Mouse (Mus musculus) liver, adult 2 months (tissue): Measurements from ENCODE around the gene 4930407I10Rik. TPM values are rescaled to one million over a fixed set of nuclear protein-coding genes. Genes with fewer than 3 reads are reported as not detected.

ENCODE experiments used
- DNase-seq: peaks from one replicate; pipeline ENCODE4 v3.0.0-alpha.2; 2011; ENCODE audit warnings: low read depth, low spot score; ENCODE audit errors: extremely low read depth
- H3K27ac ChIP-seq: fragments of 200-500 bp; replicated peaks from 2 replicates; pipeline ENCODE4 v1.5.1; 2012; ENCODE audit warnings: low read depth, mild to moderate bottlenecking, control low read depth, inconsistent platforms, low read length; ENCODE audit not compliant: insufficient read depth
- H3K27me3 ChIP-seq: fragments of 200-500 bp; 2 replicates; pipeline ENCODE4 v1.6.1; 2012; ENCODE audit warnings: mild to moderate bottlenecking, moderate library complexity, low read length, inconsistent platforms; ENCODE audit not compliant: control insufficient read depth, insufficient read depth
- H3K36me3 ChIP-seq: fragments of 200-500 bp; 2 replicates; pipeline ENCODE4 v1.6.1; 2012; ENCODE audit warnings: low read length, inconsistent platforms; ENCODE audit not compliant: control insufficient read depth, insufficient read depth
- H3K4me1 ChIP-seq: fragments of 200-500 bp; 2 replicates; pipeline ENCODE4 v1.6.1; 2011; ENCODE audit warnings: low read length; ENCODE audit not compliant: control insufficient read depth, insufficient read depth
- H3K4me3 ChIP-seq: fragments of 200-500 bp; 2 replicates; pipeline ENCODE4 v1.5.1; 2011; ENCODE audit warnings: low read depth, mild to moderate bottlenecking, control low read depth, low read length, moderate library complexity; ENCODE audit not compliant: insufficient read depth
- H3K79me2 ChIP-seq: fragments of 200-500 bp; 2 replicates; pipeline ENCODE4 v1.6.1; 2012; ENCODE audit warnings: inconsistent platforms, mild to moderate bottlenecking, low read length, moderate library complexity; ENCODE audit not compliant: control insufficient read depth, insufficient read depth
- H3K9ac ChIP-seq: fragments of 200-500 bp; 2 replicates; pipeline ENCODE4 v1.6.1; 2012; ENCODE audit warnings: low read depth, mild to moderate bottlenecking, control low read depth, inconsistent platforms, low read length
- CTCF ChIP-seq: fragments of 200-500 bp; IDR thresholded peaks from 2 replicates; pipeline ENCODE4 v1.5.1; 2011; ENCODE audit warnings: low read depth, low read length, control low read depth
- POLR2A ChIP-seq: fragments of 200-500 bp; IDR thresholded peaks from 2 replicates; pipeline ENCODE4 v1.6.1; 2011; ENCODE audit warnings: low read length, control low read depth; ENCODE audit not compliant: insufficient read depth; ENCODE audit errors: extremely low read depth
- WGBS: fragments of 180-500 bp; shearing (Covaris S2); methylation state at CpG from one replicate; pipeline ENCODE4 v1.1.7; 2018; 5-methylcytosine and 5-hydroxymethylcytosine counted together
- polyA plus RNA-seq: library from polyadenylated mRNA; depleted of rRNA; stranded (reverse); fragments of >200 nt; gene quantifications from 2 replicates; pipeline ENCODE4 v1.2.3, GENCODE M21; 2012; rRNA removed
- total RNA-seq: library from RNA; depleted of rRNA; stranded (reverse); fragments of >200 nt; gene quantifications from 2 replicates; pipeline ENCODE4 v1.2.3, GENCODE M21; 2014; rRNA removed

Gene 4930407I10Rik
- total and polyA plus RNA-seq, 2 experiments = not detected

GRCm38 (mm10) chr15:82087266-82087665 is 28.3 kb downstream of the 4930407I10Rik start:
- TF ChIP-seq CTCF (no peak), POLR2A (no peak)
- Histone ChIP-seq H3K9ac (no peak overlapping the region), H3K36me3 (no peaks in the 10 kb centered on the region), H3K4me3 (no peak overlapping the region), H3K27me3 (no peaks in the 10 kb centered on the region), H3K27ac (no peak overlapping the region), H3K4me1 (no peaks in the 10 kb centered on the region), H3K79me2 (no peaks in the 10 kb centered on the region)
- 15% methylated on average over 10 of the region's 10 CpGs for WGBS
- DNase-seq = no peak

- Histone ChIP-seq H3K9ac (no peak overlapping the region), H3K4me3 (no peak overlapping the region), H3K4me1 (no peaks in the 10 kb centered on the region), H3K79me2 (no peaks in the 10 kb centered on the region), H3K36me3 (no peaks in the 10 kb centered on the region), H3K27ac (no peak overlapping the region), H3K27me3 (0 out of 2 replicates have a peak, but pooled peaks cover 2% of the 10 kb centered on the region)
- DNase-seq = no peak
- WGBS = 75% methylated on average over 7 of the region's 7 CpGs
- TF ChIP-seq POLR2A (no peak), CTCF (no peak)
Measured at GRCm38 (mm10) chr15:82091061-82091460, 32.1 kb downstream of the 4930407I10Rik start.

- TF ChIP-seq POLR2A (no peak), CTCF (peak; percentile 75)
- no peak for DNase-seq
- Histone ChIP-seq H3K79me2 (no peaks in the 10 kb centered on the region), H3K9ac (no peak overlapping the region), H3K27me3 (no peaks in the 10 kb centered on the region), H3K27ac (no peak overlapping the region), H3K36me3 (no peaks in the 10 kb centered on the region), H3K4me3 (no peak overlapping the region), H3K4me1 (no peaks in the 10 kb centered on the region)
- WGBS = 34% methylated on average over 8 of the region's 8 CpGs
Measured at GRCm38 (mm10) chr15:82106953-82107555, 48.1 kb downstream of the 4930407I10Rik start.

Other genes with a start within 250 kb of the 4930407I10Rik start
- 15.8 and 25.6 TPM in 2 replicates for gene Tob2, start 200.4 kb upstream of the 4930407I10Rik start, total RNA-seq
- 20.9 and 21.6 TPM in 2 replicates for gene Tob2, start 200.4 kb upstream of the 4930407I10Rik start, polyA plus RNA-seq
- gene Phf5a, start 187.2 kb upstream of the 4930407I10Rik start, total RNA-seq = 12.3 and 15.6 TPM in 2 replicates
- 27.5 and 28.7 TPM in 2 replicates for gene Phf5a, start 187.2 kb upstream of the 4930407I10Rik start, polyA plus RNA-seq
- 170 and 187 TPM in 2 replicates for gene Aco2, start 186.8 kb upstream of the 4930407I10Rik start, total RNA-seq
- gene Aco2, start 186.8 kb upstream of the 4930407I10Rik start, polyA plus RNA-seq = 127 TPM in 2 replicates
- gene Polr3h, start 132.9 kb upstream of the 4930407I10Rik start, total RNA-seq = 6.4 and 7.3 TPM in 2 replicates
- 6.8 and 8.3 TPM in 2 replicates for gene Polr3h, start 132.9 kb upstream of the 4930407I10Rik start, polyA plus RNA-seq
- 0.09 and 0.13 TPM in 2 replicates for gene Csdc2, start 122.4 kb upstream of the 4930407I10Rik start, total RNA-seq
- gene Csdc2, start 122.4 kb upstream of the 4930407I10Rik start, polyA plus RNA-seq = 0.35 and 0.80 TPM in 2 replicates
- gene Pmm1, start 98.2 kb upstream of the 4930407I10Rik start, total RNA-seq = 3.6 and 3.7 TPM in 2 replicates
- 4.9 and 6.8 TPM in 2 replicates for gene Pmm1, start 98.2 kb upstream of the 4930407I10Rik start, polyA plus RNA-seq
- not detected in 2 replicates for gene 1700029P11Rik, start 78.6 kb upstream of the 4930407I10Rik start, total RNA-seq
- gene 1700029P11Rik, start 78.6 kb upstream of the 4930407I10Rik start, polyA plus RNA-seq = not detected in 2 replicates
- 18.2 and 22.8 TPM in 2 replicates for gene Xrcc6, start 71.3 kb upstream of the 4930407I10Rik start, total RNA-seq
- 8.5 and 8.9 TPM in 2 replicates for gene Xrcc6, start 71.3 kb upstream of the 4930407I10Rik start, polyA plus RNA-seq
- 6.6 and 10.1 TPM in 2 replicates for gene Desi1, start 25.3 kb upstream of the 4930407I10Rik start, total RNA-seq
- gene Desi1, start 25.3 kb upstream of the 4930407I10Rik start, polyA plus RNA-seq = 28.7 and 31.1 TPM in 2 replicates
- 23.3 and 26.2 TPM in 2 replicates for gene Snu13, start 11.6 kb upstream of the 4930407I10Rik start, total RNA-seq
- gene Snu13, start 11.6 kb upstream of the 4930407I10Rik start, polyA plus RNA-seq = 23.1 and 25.4 TPM in 2 replicates
- gene Mei1, start 10.8 kb downstream of the 4930407I10Rik start, total RNA-seq = not detected in 2 replicates
- not detected in 2 replicates for gene Mei1, start 10.8 kb downstream of the 4930407I10Rik start, polyA plus RNA-seq
- gene Ccdc134, start 68.8 kb downstream of the 4930407I10Rik start, total RNA-seq = 1.3 and 1.8 TPM in 2 replicates
- gene Ccdc134, start 68.8 kb downstream of the 4930407I10Rik start, polyA plus RNA-seq = 5.2 and 8.2 TPM in 2 replicates
- 16.5 and 25.0 TPM in 2 replicates for gene Srebf2, start 88.0 kb downstream of the 4930407I10Rik start, total RNA-seq
- gene Srebf2, start 88.0 kb downstream of the 4930407I10Rik start, polyA plus RNA-seq = 66.3 and 71.2 TPM in 2 replicates
- gene Shisa8, start 153.7 kb downstream of the 4930407I10Rik start, total RNA-seq = 0.09 and 0.47 TPM in 2 replicates
- gene Shisa8, start 153.7 kb downstream of the 4930407I10Rik start, polyA plus RNA-seq = 0.07 and 0.77 TPM in 2 replicates
- 0.28 and 0.54 TPM in 2 replicates for gene Tnfrsf13c, start 165.2 kb downstream of the 4930407I10Rik start, total RNA-seq
- 0.17 and 0.34 TPM in 2 replicates for gene Tnfrsf13c, start 165.2 kb downstream of the 4930407I10Rik start, polyA plus RNA-seq
- 3.0 and 3.7 TPM in 2 replicates for gene Cenpm, start 185.6 kb downstream of the 4930407I10Rik start, total RNA-seq
- gene Cenpm, start 185.6 kb downstream of the 4930407I10Rik start, polyA plus RNA-seq = 11.5 and 17.4 TPM in 2 replicates
- gene 1500009C09Rik, start 193.2 kb downstream of the 4930407I10Rik start, total RNA-seq = 0.18 TPM in 1 of 2 replicates, not detected in the other
- not detected in 2 replicates for gene 1500009C09Rik, start 193.2 kb downstream of the 4930407I10Rik start, polyA plus RNA-seq
- gene Sept3, start 215.7 kb downstream of the 4930407I10Rik start, total RNA-seq = 0.09 and 0.13 TPM in 2 replicates
- 0.04 and 0.16 TPM in 2 replicates for gene Sept3, start 215.7 kb downstream of the 4930407I10Rik start, polyA plus RNA-seq
- gene Wbp2nl, start 239.8 kb downstream of the 4930407I10Rik start, total RNA-seq = not detected in 2 replicates
- gene Wbp2nl, start 239.8 kb downstream of the 4930407I10Rik start, polyA plus RNA-seq = not detected in 2 replicates